In genomic region chr1:133045861-133046440, GRCm38 (mm10) we compare ENCODE assay signal across 8 mouse cellular contexts. TPM values are rescaled to one million over a fixed set of nuclear protein-coding genes. Genes with fewer than 3 reads are reported as not detected.
A peak's percentile ranks its signal among the peaks of the same experiment; 100 is the strongest.
DNase-seq lines count a peak whose midpoint lies in the region; ATAC-seq and TF ChIP-seq lines count a peak whose summit lies in the region.

No protein-coding gene starts in this region.

- peak; percentile 75 for DNase-seq in cerebellum, adult 11 months
- peak; percentile 86 for DNase-seq in forebrain, embryonic 14.5 days (ENCODE audit: low spot score)
- peak; percentile 84 to 87 for DNase-seq in heart, postnatal 10 days
- peak; percentile 71 to 87 for DNase-seq in kidney, postnatal 36 days
- DNase-seq in lung, adult 18-20 months = peak; percentile 78 to 84

- H3K36me3 ChIP-seq in E14TG2a.4 (ENCODE audit: insufficient read depth, low read length) = no peaks in the 10 kb centered on the region
- no peaks in the 10 kb centered on the region for H3K36me3 ChIP-seq in forebrain, embryonic 14.5 days (ENCODE audit: control insufficient read depth, insufficient read depth, low read length)
- H3K36me3 ChIP-seq in neural tube, embryonic 14.5 days (ENCODE audit: control insufficient read depth, insufficient read depth, low read length) = no peaks in the 10 kb centered on the region
- no peaks in the 10 kb centered on the region for H3K36me3 ChIP-seq in testis, adult 2 months (ENCODE audit: control insufficient read depth, insufficient read depth, low read length)

- no peaks in the 10 kb centered on the region for H3K9me3 ChIP-seq in E14TG2a.4 (ENCODE audit: low read length)
- no peaks in the 10 kb centered on the region for H3K9me3 ChIP-seq in forebrain, embryonic 14.5 days (replicated peaks; ENCODE audit: control insufficient read depth, low read length)
- H3K9me3 ChIP-seq in neural tube, embryonic 14.5 days (ENCODE audit: control insufficient read depth, low read length) = no peaks in the 10 kb centered on the region

- under 1% methylated on average over 46 of the region's 71 CpGs for WGBS in forebrain, embryonic 14.5 days
- under 1% methylated on average over 57 of the region's 71 CpGs for WGBS in neural tube, embryonic 14.5 days

- H3K27ac ChIP-seq in forebrain, embryonic 14.5 days (ENCODE audit: low read depth, low read length) = peak overlapping the region; percentile 98
- H3K27ac ChIP-seq in neural tube, embryonic 14.5 days (ENCODE audit: low read depth, low read length) = peak overlapping the region; percentile 97
- peak overlapping the region; percentile 65 for H3K27ac ChIP-seq in testis, adult 2 months (ENCODE audit: control insufficient read depth, insufficient read depth, low read depth, low read length)

- H3K4me2 ChIP-seq in forebrain, embryonic 14.5 days (ENCODE audit: low read length) = peak overlapping the region; percentile 85
- peak overlapping the region; percentile 89 for H3K4me2 ChIP-seq in neural tube, embryonic 14.5 days (ENCODE audit: low read depth, low read length)

- no peak for TF ChIP-seq POLR2A in testis, adult 2 months (IDR thresholded peaks at IDR 0.05; ENCODE audit: control insufficient read depth, low read depth, low read length)

- ATAC-seq in forebrain, embryonic 14.5 days = peak; percentile 93
- ATAC-seq in neural tube, embryonic 14.5 days (ENCODE audit: low read depth) = peak; percentile 92

- TF ChIP-seq CTCF in E14TG2a.4 (conservative IDR thresholded peaks at IDR 0.05; ENCODE audit: low read length) = no peak
- TF ChIP-seq CTCF in testis, adult 2 months (IDR thresholded peaks at IDR 0.05; ENCODE audit: control insufficient read depth, insufficient read depth, insufficient replicate concordance, low read depth, low read length) = peak; percentile 7; the same call in 1 of the 2 replicates

- intact Hi-C loops in heart, postnatal 10 days (cut with DNase I) = loop anchor here (1.0 to 2.0 kb wide), 2 partner anchors 23 to 41 kb away; no protein-coding TSS in a partner anchor

- peaks cover 62% of the 10 kb centered on the region for H3K4me1 ChIP-seq in E14TG2a.4 (replicated peaks; ENCODE audit: low read depth, low read length)
- peaks cover 28% of the 10 kb centered on the region for H3K4me1 ChIP-seq in forebrain, embryonic 14.5 days (ENCODE audit: control insufficient read depth, insufficient read depth, low read length)
- peaks cover 27% of the 10 kb centered on the region; the same call in 1 of the 2 replicates for H3K4me1 ChIP-seq in neural tube, embryonic 14.5 days (ENCODE audit: control insufficient read depth, insufficient read depth, low read length)
- H3K4me1 ChIP-seq in testis, adult 2 months (ENCODE audit: control insufficient read depth, insufficient read depth, low read length) = peaks cover 6% of the 10 kb centered on the region

- peaks cover 59% of the 10 kb centered on the region for H3K27me3 ChIP-seq in E14TG2a.4 (ENCODE audit: insufficient read depth, low read length)
- no peaks in the 10 kb centered on the region for H3K27me3 ChIP-seq in forebrain, embryonic 14.5 days (replicated peaks; ENCODE audit: control insufficient read depth, insufficient read depth, low read length)
- H3K27me3 ChIP-seq in neural tube, embryonic 14.5 days (ENCODE audit: control insufficient read depth, insufficient read depth, low read length) = peaks cover 3% of the 10 kb centered on the region; the same call in 1 of the 2 replicates
- H3K27me3 ChIP-seq in testis, adult 2 months (ENCODE audit: control insufficient read depth, insufficient read depth, low read length) = no peaks in the 10 kb centered on the region

- peak overlapping the region; percentile 100 for H3K9ac ChIP-seq in forebrain, embryonic 14.5 days (ENCODE audit: low read length)
- H3K9ac ChIP-seq in neural tube, embryonic 14.5 days (replicated peaks; ENCODE audit: low read depth, low read length) = peak overlapping the region; percentile 98

- peak overlapping the region; percentile 90 for H3K4me3 ChIP-seq in E14TG2a.4 (replicated peaks; ENCODE audit: low read length)
- H3K4me3 ChIP-seq in forebrain, embryonic 14.5 days (ENCODE audit: low read depth, low read length) = peak overlapping the region; percentile 94
- peak overlapping the region; percentile 97 for H3K4me3 ChIP-seq in neural tube, embryonic 14.5 days (ENCODE audit: low read depth, low read length)
- peak overlapping the region; percentile 89 for H3K4me3 ChIP-seq in testis, adult 2 months (ENCODE audit: control insufficient read depth, low read depth, low read length)

RNA-seq across cellular contexts. Expression of gene Pik3c2b, which starts 0.5 kb away (rescaled TPM):
- polyA plus RNA-seq in forebrain, embryonic 14.5 days (2014; fragmentation: Nextera tagmentation; extraction: Ambion mirVana) = 9.6 and 11.6 TPM in 2 replicates
- 10 to 100 TPM; 26.1 to 36.5 TPM for total RNA-seq in heart, postnatal 10 days (2021)
- polyA plus RNA-seq in neural tube, embryonic 14.5 days (2014; fragmentation: Nextera tagmentation; extraction: Ambion mirVana) = 14.2 and 17.2 TPM in 2 replicates
- 1.1 and 1.3 TPM in 2 replicates for polyA plus RNA-seq in testis, adult 2 months (2012; rRNA removed)

RNA-seq across cellular contexts. Expression of gene Mdm4, which starts 15.6 kb away (rescaled TPM):
- 35.7 and 47.9 TPM in 2 replicates for polyA plus RNA-seq in forebrain, embryonic 14.5 days (2014; fragmentation: Nextera tagmentation; extraction: Ambion mirVana)
- 10 to 100 TPM; 48.9 to 49.0 TPM for total RNA-seq in heart, postnatal 10 days (2021)
- 50.9 and 78.8 TPM in 2 replicates for polyA plus RNA-seq in neural tube, embryonic 14.5 days (2014; fragmentation: Nextera tagmentation; extraction: Ambion mirVana)
- 39.6 and 46.7 TPM in 2 replicates for polyA plus RNA-seq in testis, adult 2 months (2012; rRNA removed)

Comparison
In these comparisons a context has a peak if more than half of its experiments do, and no peak if none do; other contexts are left out.
1. Peak in every context shown above with its lines: DNase-seq, ATAC-seq, H3K4me3 ChIP-seq and H3K27ac ChIP-seq.